Mouse (Mus musculus) testis, adult 10 weeks (tissue): Measurements from ENCODE around the gene Tedc1. TPM values are rescaled to one million over a fixed set of nuclear protein-coding genes. Genes with fewer than 3 reads are reported as not detected.

ENCODE experiments used
- polyA plus RNA-seq: library from polyadenylated mRNA; stranded (reverse); fragments of 350-450 nt; fragmentation: Illumina TruSeq; extraction: RNeasy Lipid Tissue Mini Kit (QIAGEN cat#74804); gene quantifications from one replicate; pipeline ENCODE4 v1.2.3, GENCODE M21; 2014; ENCODE audit warnings: low read depth, low replicate concordance

The Tedc1 gene
- polyA plus RNA-seq: 1.5 TPM

GRCm38 (mm10) chr12:113155887-113156539 is at the start of gene Tedc1:
TSS of gene Tedc1 (plus strand) at chr12:113156421.

GRCm38 (mm10) chr12:113139908-113140615 is 16.2 kb upstream of the Tedc1 start, which contains the start of gene Crip2:
TSS of gene Crip2 (plus strand) at chr12:113140236.

GRCm38 (mm10) chr12:113146112-113147057 is 9.8 kb upstream of the Tedc1 start, which contains the start of gene Crip1:
TSS of gene Crip1 (plus strand) at chr12:113146316.

GRCm38 (mm10) chr12:113185442-113186291 is 29.4 kb downstream of the Tedc1 start, which contains the start of gene Tmem121:
TSS of gene Tmem121 (plus strand) at chr12:113185930.

Other genes starting within 250 kb of the Tedc1 start
- 0.10 TPM for gene Jag2, start 226.6 kb upstream of the Tedc1 start, polyA plus RNA-seq
- not detected for gene Nudt14, start 214.3 kb upstream of the Tedc1 start, polyA plus RNA-seq
- gene Btbd6, start 179.9 kb upstream of the Tedc1 start, polyA plus RNA-seq: 0.48 TPM
- gene Brf1, start 155.7 kb upstream of the Tedc1 start, polyA plus RNA-seq: 31.4 TPM
- gene Pacs2, start 141.9 kb upstream of the Tedc1 start, polyA plus RNA-seq: 12.8 TPM
- gene Tex22, start 81.9 kb upstream of the Tedc1 start, polyA plus RNA-seq: 8.6 TPM
- 17.4 TPM for gene Mta1, start 58.1 kb upstream of the Tedc1 start, polyA plus RNA-seq
- 0.57 TPM for gene Crip2, start 16.2 kb upstream of the Tedc1 start, polyA plus RNA-seq
- not detected for gene Crip1, start 10.1 kb upstream of the Tedc1 start, polyA plus RNA-seq
- gene Tmem121, start 29.5 kb downstream of the Tedc1 start, polyA plus RNA-seq: not detected